Mouse (Mus musculus): Measurements from ENCODE around the gene Ms4a1.
"Not testable (repeated sequence)": the region's sequence is repeated elsewhere in the genome, so short reads cannot be mapped to it uniquely, and the experiment has no call there.

Ms4a1 gene

DNA sequence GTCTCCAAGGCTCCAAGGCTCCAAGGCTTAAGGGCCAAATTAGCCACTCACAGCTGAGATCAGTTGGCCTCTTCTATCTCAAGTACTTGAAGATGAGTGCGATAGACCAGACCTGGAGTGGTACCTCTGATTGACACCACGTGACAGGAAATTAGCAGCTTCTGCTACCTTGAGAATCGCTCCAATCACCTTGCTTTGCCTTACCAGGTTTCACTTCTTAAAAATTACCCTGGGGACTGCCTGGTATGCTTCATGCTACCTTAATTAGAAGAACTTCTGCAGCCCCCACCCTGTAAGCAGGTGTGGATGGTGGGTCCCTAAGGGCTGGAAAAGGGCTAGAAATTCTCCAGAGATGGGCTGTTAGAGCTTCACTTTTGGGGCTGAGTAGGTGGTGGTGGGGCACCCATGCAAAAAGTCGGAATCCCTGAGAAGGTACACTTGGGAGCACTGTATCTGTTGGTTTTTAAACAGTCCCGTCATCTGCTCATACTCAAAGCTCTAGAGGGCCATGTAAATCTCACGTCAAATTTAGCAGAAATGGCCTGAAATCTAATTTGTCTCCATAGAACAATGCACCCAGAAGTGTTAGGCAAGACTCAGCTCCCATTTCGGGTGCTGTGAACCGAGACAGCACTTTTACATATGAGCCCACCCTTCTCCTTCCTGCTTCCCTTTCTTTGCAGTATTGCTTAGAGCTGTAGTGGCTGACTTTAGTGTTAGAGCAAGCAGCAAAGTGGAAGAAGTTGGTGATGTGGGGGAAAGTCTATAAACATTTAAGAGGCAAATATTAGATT lies at the start of gene Ms4a1:
Gene Ms4a1 (minus strand): TSS at position 190 of the 794 bp plus-strand sequence.
- no peak for DNase-seq (ENCODE audit: low spot score)

DNA sequence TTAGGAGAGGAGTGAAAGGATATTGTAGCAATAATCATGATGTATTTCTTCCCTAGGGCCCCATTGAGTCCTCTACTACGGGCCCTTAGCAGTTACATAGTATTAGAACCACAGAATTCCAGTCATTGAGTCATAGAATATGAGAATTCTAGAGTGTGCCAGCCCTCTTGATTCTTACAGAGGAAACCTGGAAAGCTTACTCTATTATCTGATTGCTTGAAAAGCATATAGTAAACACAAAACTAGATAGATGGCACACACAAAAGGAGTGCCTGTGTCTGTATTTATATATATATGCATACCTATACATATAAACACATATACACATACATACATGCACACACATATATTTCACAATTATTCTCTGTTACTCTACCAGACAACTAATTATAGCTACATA lies 48.3 kb upstream of the Ms4a1 start, which contains the start of gene Ms4a14:
Gene Ms4a14 (minus strand): TSS at position 101 of the 400 bp plus-strand sequence.
- DNase-seq (ENCODE audit: low spot score) = no peak

DNA sequence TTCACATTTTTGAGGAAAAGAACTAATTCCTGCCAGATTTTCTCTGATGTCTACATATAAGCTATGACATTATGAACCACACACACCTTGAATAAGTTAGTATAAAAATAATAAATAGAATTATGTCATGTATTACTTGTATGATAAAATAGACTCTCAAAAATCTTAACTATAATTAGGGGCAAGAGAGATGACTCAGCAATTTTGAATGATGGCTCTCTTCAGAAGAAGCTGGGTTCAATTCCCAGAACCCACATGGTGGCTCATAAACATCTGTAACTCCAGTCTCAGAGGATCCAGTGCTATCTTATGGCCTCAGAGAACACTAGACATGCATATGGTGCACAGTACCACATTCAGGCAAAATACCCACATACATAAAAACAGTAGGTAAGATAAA lies 42.8 kb upstream of the Ms4a1 start:
- DNase-seq (ENCODE audit: low spot score) = no peak

DNA sequence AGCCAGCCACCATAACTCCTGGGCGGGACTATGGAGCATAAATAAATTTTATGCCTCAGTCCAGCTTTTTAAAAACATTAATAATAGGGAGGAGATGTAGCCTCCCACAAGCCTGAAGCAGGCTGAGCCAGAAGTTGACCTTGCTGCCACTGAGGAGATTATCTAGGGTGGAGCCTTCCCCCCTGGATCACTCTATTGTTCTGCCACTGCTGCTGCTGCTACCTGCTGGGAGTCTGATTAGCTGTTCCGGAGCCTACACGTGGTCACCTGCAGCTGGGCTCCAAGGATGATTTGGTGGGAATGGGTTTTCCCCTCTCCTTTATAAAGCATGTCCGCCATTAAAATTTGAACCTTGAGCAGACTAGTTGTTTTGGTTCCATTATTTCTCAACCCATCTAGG lies 33.5 kb upstream of the Ms4a1 start:
- DNase-seq (ENCODE audit: low spot score) = not testable (repeated sequence)

DNA sequence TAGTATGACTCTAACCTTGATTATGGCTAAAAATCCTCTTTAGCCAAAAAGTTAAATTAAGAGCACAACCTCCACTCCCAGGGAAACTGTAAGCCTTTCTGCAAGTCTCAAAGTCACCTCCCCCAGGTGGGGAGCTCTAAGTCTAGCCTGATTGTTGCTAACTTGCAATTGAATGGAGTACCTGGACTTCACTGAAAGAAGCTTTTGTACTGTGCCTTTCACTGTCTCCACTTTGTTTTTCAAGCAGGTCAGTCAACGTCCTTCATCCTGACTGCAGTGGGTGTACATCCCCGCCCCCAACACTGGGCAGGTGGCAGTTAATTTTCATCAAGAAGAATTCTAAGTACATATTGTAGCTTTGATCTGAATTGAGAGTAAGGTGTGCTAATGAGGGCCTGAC lies 32.9 kb upstream of the Ms4a1 start:
- no peak for DNase-seq (ENCODE audit: low spot score)

DNA sequence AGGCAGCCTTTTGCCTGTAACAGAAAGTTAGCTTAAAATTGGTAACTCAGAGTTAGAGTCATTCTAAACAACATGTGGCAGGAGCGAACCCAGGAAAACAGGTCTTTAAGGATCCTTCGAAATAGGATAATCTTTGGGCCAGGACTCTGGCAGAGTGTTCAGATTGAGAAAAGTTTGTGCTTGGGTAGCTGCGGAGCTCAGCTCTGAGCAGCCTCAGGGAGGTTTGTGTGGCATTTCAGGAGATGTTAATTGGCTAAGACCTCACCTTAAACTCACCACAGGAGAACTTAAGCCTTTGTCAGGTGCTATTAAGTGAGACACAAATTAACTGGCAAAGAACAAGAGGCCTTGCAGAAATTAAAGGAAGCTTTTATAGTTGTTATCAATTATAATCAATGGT lies 27.6 kb upstream of the Ms4a1 start:
- not testable (repeated sequence) for DNase-seq (ENCODE audit: low spot score)

DNA sequence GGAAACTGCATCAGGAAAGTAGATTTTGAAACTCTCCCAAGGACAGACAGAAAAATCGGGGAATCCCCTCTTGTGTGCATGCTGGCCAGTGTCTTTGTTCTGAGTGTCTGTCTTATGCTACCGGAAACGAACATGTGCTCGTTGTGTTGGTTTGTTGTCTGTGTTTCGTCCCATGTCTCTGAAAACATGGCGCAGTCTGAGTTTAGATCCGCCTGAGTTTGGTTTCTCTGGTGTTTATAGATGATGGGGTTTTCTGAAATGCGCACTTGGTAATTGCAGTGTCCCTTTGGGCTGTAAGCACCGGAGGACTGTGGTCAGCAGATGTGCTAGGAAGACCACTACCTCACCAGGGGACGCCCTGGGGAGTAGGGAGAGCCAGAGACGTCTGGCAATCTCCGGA lies 26.9 kb upstream of the Ms4a1 start:
- DNase-seq (ENCODE audit: low spot score) = no peak

DNA sequence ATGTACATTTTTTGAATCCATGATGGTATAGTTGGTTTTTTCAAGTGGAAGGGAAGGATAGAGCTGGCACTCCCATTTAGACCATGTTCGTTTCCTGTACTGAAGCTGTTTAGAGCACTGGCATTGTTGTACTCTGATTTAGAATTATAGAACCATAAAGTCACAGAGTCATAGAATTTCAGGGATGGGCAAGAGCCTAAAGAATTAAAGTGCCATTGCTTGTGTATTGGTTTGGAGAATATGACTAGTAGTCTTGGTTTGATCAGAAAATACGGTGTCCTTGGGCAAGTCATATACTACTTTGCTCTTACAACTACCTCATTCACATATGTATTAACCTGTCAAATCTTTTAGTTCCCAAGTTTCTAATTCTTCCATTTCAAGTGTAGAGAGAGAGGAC lies 17.7 kb upstream of the Ms4a1 start, which contains the start of gene Ms4a5:
Gene Ms4a5 (minus strand): TSS at position 101 of the 400 bp plus-strand sequence.
- no peak for DNase-seq (ENCODE audit: low spot score)

DNA sequence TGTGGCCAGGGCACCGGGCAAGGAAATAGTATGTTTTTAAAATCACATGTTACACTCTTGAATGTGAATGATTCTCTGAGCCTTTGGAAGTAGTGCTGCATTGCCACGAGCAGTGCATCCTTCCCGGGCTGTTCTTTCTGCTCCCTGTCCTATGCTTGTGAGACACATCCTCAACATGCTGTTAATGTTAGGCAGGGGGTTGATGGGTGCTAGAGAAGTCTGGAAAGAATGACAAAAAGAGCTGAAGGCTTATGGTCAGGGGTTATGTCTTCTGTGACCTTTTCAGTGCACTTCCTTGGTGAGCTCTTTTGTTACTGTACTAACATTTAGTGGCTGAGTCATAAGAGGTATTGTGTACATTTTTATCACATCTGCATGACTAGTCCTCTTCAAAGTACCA lies 14.2 kb upstream of the Ms4a1 start:
- no peak for DNase-seq (ENCODE audit: low spot score)

DNA sequence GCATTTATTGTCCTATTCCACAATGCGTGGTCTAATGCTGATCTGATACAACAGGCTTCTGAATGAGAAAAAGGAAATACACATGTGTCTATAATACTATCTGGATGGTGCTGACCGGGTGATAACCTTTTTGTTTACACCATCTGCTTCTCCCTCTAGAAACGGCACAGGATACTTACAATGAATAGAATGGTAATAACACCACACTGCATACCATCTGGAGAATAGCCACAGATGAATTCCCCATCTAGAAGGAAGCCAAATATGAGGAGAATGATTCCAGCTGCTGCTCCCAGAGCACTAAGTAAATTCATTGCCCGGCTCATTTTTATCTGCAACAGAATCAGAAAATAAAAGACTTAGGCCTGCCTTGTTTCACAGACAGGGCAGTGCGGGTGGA lies 10.4 kb upstream of the Ms4a1 start:
- DNase-seq (ENCODE audit: low spot score) = no peak

DNA sequence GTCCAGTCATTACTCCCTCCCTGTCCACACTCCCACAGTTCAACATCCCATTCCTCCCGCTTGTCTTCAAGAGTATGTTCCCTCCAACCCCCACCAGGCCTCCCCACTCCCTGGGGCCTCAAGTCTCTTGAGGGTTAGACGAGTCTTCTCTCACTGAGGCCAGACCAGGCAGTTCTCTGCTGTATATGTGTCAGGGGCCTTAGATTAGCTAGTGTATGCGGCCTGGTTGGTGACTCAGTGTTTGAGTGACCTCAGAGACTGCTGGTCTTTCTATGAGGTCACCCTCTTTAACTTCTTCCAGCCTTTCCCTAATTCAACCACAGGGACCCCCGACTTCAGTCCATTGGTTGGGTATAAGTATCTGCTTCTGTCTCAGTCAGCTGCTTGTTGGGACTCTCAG lies 915 bp upstream of the Ms4a1 start:
- DNase-seq (ENCODE audit: low spot score) = no peak

DNA sequence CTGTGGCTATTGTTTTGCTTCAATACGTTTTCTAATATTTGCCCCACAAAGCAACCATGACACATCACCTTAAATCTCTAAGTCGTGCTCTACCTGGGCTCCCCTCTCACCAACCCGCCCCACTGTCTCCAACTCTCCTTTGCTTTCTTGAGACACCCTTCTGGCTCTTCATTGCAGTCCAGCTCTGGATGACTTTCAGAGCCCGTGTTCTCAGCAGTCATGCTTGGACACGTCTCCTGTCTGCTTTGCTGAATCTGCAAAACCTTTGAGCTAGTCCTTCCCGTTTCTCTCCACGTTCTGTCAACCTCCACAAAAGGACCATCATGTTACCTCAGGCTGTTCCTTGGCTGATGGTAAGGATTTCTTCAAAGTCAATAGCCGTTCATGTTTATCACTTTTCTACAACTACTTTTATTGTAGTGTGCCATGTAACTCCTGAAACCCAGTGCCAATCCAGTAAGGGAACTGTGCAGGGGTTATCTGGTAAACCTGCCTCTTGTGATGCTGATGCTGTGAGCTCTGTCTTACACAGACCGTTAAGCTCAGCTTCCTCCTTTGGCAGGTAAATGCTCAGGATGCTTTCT lies 1.3 kb downstream of the Ms4a1 start:
- DNase-seq (ENCODE audit: low spot score) = no peak

DNA sequence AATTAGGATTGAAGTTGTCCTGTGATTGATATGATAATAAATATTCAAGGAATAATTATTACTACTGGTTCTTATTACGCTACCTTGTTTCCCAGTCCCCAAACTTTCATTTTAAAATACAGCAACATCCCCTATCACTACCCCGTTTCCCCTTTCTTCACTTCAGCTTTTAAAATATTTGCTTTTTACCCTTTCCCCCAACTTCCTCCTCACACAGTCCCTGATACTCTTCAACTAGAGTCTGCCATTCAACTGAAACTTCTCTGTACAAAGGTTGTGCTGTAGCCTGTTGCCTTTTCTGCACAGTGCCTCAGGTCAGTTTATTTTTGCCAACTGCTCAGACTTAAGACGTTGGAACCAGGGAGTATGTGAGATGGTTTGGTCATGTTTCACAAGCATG lies 2.5 kb downstream of the Ms4a1 start:
- no peak for DNase-seq (ENCODE audit: low spot score)

DNA sequence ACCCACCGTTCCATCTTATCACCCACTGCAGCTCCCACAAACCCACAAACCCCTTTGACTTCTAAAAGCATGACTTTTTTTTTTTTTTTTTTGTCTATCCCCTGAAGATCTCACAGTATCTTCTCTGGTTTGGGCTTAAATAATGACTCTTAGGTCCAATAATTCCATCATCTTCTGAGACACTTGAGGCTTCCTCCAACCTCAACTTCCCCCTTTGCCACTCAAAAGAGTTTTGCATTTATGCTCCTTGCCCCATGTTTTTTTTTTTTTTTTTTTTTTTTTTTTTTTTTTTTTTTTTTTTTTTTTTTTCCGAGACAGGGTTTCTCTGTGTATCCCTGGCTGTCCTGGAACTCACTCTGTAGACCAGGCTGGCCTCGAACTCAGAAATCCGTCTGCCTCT lies 3.1 kb downstream of the Ms4a1 start:
- not testable (repeated sequence) for DNase-seq (ENCODE audit: low spot score)

DNA sequence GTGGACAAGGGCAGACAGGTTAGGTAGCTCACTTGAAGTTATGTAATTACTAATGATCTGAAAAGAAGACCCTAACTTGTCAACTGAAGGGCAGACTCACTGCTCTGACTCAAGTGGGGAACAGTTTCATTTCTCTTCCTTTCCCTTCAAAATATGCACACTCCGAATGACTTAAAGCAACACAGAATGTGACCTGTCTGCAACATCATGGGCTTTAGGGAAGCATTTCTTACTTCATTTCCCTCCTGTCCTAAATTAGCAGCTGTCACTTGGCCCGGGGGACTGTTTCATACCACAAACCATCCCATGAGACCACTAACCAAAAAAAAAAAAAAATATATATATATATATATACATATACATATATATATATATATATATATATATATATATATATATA lies 4.5 kb downstream of the Ms4a1 start:
- no peak for DNase-seq (ENCODE audit: low spot score)

DNA sequence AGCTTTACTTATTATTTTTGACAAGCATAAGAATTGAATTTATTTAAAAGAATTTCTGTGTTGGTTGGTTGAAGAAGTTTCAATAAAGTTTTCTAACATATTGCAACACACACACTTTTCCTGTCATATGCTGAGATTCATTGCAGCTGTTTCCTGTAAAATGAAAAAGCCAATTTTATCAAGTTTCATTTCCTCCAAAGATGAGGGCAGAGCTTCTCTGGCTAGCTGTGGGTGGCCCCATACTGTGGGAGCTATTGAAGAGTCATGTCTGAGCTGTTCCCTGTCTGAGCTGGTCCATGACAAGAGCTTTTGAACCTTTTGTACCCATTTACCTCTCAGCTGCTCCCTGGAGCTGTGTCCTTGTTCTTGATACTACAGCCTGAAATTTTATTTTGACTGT lies 21.8 kb downstream of the Ms4a1 start:
- no peak for DNase-seq (ENCODE audit: low spot score)

DNA sequence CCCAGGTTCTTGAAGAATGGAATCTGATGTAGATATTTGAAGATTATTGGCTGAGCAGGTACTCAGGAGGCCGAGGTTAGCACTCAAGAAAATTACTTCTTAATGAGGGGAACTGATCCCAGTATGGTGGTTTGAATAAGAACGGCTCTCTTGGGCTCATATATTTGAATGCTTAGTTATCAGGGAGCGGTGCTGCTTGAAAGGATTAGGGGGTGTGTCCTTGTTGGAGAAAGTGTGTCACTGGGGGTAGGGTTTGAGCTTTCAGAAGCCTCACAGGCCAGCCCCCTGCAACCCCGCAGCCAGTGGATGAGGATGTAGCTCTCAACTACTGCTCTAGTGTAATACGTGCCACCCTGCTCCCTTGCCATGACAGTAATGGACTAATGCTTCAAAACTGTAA lies 23.5 kb downstream of the Ms4a1 start:
- DNase-seq (ENCODE audit: low spot score) = no peak

DNA sequence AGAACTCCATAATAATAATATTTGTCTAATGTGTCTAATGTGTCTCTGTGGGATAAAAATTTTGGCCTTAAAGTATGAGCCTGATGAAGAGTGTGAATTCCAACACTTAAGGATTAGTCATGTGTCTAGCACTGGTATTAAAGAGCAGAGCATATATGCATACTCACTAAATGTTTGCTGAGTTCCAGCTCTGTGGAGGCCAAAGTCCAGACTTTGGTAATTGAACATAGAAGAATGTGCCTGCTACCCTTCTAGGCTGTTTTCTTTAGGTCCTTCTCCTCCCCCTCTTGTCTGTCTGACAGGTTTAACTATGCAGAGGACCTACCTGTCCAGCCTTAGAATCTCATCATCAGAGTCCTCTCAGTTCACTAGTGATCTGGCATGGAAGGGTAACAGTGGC lies 30.2 kb downstream of the Ms4a1 start:
- no peak for DNase-seq (ENCODE audit: low spot score)

DNA sequence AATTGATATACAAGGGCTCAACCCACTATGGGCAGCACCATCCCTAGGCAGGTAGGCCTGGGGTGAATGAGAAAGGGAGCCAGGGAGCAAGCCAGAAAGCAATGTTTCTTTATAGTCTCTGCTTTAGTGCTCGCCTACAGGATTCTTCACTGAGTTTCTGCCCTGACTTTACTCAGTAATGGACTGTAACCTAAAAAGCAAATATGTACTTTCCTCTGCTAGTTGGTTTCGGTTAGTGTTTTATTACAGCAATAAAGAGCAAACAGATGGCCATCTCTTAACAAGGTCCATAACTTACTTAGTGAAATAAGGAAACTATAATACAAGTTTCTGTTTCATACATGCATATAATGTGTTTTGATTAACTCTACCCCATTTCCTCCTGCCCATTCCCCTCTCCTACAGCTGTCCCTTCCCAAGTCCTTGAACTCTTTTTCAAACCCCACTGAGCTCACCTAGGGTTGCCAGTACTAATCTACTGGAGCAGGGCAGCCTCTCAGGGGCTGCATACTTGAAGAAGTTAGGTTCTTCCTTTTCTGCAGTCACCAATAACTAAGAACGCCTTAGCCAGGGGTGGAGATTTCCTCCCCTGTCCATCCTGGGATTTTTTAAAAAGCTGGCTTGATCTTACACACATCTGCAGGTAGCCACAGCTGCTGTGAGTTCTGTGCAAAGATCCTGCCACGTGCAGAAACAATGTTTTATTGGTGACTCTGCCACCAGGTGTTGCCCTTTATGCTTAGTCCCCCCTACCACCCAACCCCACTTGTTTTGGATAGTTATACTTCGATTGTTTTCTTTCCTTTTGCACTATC lies 30.9 kb downstream of the Ms4a1 start:
- no peak for DNase-seq (ENCODE audit: low spot score)

DNA sequence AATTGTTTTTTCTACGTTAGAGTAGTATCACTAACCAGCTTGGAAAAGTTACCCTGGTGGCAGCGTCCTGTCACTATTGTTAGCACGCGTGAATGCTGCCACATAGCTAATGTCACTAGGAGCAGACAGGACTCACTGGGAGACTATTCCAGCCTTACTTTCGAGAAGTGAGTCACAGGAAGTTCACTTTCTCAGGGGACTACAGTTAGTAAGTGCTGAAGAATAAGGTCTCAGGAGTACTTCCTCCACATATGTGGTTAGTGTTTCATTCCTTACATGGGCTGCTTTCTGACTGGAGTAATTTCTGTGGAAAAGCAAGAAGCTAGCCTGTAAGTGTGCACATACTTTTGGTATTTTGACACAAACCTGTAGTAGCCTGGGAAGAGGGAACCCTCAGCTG lies 31.8 kb downstream of the Ms4a1 start:
- DNase-seq (ENCODE audit: low spot score) = no peak

DNA sequence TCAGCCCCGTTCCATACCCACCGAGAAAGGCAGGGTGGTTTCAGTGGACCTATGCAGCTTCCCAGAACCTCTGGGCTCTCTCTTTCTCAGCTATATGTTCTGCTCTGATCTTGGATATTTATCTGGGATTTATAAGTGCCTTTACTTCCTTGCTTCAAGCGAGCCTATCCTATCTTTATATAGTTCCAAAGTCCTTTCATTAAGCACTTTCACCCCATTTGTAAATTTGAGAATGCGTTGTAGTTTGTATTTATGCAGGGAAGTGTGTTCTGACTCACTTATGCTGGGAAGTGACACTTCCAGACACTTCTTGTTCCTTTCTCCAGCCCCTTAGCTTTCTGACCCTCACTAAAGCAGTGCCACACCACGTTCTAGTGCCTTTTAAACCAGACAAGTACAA lies 33.7 kb downstream of the Ms4a1 start, which contains the start of gene Ms4a12:
Gene Ms4a12 (minus strand): TSS at position 101 of the 400 bp plus-strand sequence.
- DNase-seq (ENCODE audit: low spot score) = no peak

Data from urinary bladder, postnatal 25 days (tissue).